Mouse (Mus musculus): ENCODE measurements around the gene Cygb.
A peak's percentile ranks its signal among the peaks of the same experiment; 100 is the strongest.

The Cygb gene

DNA sequence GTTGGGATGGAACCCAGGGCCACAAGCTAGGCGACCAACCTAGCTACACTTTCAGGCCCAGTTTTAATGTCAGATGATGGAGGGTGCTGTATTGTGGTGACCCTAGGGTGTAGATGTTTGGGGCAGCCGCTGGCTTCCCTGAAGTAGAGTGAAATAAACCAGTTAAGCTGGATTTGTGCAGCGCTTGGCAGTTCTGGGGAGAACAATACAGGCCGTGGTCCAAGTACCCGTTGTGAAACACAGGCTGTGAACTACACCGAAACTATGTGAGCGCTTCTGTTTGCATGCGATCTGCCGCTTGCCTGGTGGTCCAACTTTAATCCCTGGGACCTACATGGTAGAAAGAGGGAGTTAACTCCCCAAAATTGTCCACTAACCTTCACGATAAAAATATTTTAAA is 21.2 kb downstream of the Cygb start:
- no peak for DNase-seq

DNA sequence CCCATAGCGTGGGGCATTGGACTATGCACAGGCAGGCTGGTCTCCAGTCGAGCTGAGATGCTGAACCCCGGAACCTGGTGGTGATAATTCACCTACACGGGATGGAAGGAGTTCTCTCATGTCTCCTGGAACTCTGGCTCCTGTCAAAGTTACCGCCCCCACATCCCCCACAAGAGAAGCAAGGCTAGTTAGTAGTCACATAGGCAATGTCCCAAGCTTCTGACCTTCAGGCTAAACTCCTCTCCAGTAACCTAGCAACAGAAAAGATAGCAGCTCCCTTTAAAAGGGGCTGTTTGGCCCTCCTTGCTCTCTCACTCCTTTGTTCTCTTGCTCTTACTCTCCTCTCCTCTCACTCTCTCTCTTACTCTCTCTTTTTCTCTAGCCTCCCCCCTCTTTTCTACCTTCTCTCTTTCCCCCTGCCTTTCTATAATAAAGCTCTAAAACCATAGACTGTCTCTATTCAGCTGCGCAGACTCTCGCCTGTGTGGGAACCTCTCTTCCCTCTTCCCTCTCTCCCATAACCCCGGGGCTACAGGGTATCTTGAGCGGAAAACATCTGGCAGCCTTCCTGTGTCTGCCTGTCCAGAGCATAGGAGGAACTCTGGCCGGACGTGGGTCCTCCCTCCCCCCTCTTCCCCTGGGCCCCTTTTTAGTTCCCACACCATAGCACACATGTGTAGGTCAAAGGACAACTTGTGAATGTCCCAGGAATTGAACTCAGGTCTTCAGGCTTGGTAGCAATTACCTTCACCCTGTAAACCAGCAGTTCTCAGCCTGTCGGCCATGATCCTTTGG is 23.7 kb downstream of the Cygb start:
- no peak for DNase-seq

DNA sequence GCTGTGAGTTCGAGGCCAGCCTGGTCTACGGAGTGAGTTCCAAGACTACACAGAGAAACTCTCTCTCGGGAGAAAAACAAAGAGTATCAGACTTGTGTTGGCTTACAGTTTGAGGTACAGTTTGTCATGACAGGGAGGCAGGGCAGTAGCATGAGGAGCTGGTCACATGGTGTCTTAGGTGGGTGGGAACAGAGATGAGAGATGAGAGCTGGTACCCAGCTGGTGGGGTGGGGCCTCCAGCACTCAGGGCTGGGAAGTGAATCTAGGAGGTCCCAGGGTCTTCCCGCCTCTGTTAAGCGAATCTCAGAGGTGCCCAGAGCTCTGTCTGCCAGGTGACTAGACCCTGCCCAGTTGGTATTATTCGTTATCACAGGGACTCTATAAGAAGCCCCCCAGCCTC is 24.6 kb downstream of the Cygb start:
- DNase-seq, result no peak

DNA sequence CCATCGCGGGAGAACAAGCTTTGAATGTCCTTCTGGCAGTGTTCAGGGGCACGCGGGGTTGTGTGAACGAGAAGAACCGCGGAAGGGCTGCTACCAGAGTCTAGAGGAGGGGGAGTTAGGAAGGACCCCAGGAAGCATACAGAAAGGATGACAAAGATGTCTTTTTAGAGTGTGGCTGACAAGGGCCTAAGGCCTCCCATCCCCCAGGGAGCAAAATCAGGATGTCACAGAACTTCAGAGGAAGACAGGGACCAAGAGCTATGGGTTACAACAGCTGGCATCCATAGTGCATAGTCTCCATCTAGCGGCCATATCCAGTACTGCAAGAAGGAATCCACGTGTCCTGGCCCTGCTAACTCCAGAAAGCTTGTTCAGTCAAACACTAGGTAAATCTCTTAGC is 25.4 kb downstream of the Cygb start:
- peak; percentile 76 for DNase-seq

DNA sequence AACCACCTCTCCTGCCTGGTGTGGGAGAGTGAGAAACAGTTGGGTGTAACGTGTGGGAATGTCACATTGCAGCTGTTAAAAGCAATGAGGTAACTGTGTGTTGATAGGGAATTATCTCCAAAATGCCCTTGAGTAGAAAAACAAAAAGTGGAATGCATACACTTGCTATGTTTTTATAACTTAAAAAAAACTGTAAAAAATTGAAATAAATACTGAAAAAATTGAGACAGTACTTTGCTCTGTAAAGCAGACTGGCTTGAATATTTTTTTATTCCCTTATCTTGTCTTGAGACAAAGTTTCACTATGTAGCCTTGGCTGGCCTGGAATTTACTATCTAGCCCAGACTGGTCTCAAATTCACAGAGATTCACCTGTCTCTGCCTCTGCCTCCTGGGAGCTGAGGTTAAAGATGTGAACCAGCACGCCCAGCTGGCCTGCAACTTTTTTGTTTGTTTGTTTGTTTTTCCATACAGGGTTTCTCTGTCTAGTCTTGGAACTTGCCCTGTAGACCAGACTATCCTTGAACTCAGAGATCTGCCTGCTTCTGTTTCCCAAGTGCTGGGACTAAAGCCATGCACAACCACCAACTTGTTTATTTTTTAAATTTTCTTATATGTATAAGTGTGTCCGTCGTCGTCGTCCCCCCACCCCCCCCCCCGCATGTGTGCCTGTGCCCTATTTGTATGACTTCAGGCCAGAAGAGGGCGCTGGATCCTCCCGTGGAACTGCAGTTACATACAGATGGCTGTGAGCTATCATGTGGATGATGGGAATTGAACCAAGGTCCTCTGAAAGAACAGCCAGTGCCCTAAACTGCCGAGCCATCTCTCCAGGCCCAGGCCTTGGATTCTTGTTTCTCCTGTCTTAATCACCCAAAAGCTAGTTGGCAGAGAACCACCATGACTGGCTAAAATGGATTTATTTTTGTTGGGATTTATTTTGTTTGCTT is 26.8 kb downstream of the Cygb start:
- no peak for DNase-seq

DNA sequence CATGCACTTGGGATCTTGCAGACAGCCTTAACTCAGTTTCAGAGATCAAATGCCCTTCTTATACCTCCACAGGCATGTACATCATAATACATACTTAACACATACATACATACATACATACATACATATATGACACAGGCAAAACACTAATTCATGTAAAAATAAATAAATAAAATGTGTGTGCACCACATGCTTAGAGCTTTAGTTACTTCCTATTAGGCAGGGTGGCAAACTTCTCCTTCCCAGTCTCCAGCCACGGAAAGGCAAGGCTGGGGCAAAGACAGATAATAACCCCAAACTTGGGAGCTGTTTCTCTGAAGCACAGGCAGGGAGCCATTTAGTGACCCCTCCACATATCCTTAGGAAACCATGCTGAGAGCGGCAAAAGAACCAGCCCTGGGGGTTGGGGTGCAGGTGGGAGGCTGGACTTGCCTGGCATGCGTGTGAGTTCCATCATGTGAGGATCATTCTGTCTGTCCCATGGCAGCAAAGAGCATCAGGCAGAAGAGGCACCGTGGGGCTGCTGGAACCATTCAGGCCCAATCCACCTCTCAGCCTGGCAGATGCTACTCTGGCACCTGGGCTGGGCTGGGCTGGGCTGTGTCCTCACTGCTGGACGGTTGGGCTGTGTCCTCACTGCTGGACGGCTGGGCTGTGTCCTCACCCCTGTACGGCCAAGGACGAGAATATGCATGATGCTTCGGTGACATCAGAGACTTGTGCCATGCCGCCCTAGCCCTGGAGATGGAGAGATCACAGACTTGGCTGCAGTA is 27.6 kb downstream of the Cygb start, which contains the start of gene Rhbdf2:
Gene Rhbdf2 (minus strand): TSS at position 721 of the 773 bp plus-strand sequence.
- no peak for DNase-seq

DNA sequence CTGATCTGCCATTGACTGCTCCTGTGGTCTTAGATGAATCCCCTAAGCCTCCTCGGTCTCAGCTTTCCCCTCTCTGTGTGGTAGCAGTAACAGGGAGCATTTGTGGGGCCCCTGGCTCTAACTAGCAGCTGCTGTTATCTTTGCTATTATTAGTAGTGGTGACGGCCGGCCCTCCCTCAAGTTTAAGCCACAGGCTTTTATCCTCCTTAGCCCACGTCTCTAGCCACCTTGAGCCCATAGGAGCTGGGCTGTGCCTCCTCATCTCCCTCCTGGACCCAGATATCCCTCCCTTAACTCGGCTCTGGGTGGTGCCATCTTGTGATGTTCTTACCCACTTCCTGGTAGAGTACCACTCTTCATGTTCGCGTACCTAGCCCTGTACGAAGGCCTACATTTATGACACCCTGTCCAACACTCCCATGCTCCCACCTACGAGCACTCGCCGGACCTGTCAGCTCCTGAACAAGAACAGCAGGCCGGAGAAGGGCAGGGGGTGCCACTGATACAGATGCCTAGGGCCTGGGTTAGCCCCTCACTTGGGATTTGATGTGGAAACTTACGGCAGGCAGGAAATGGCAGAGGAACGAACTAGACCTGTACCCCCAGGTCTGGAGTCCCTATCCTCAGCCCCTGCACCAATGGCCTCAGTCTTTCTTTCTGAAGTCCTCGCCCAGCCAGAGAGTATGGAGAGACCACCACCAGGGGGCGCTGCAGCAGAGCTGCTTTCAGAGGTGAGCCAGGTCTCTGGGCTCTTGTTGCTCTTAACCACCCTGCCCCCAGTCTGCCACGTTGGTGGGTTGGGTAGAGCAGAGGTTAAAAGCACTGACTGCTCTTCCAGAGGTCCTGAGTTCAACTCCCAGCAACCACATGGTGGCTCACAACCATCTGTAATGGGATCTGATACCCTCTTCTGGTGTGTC is 28.8 kb downstream of the Cygb start:
- no peak for DNase-seq

DNA sequence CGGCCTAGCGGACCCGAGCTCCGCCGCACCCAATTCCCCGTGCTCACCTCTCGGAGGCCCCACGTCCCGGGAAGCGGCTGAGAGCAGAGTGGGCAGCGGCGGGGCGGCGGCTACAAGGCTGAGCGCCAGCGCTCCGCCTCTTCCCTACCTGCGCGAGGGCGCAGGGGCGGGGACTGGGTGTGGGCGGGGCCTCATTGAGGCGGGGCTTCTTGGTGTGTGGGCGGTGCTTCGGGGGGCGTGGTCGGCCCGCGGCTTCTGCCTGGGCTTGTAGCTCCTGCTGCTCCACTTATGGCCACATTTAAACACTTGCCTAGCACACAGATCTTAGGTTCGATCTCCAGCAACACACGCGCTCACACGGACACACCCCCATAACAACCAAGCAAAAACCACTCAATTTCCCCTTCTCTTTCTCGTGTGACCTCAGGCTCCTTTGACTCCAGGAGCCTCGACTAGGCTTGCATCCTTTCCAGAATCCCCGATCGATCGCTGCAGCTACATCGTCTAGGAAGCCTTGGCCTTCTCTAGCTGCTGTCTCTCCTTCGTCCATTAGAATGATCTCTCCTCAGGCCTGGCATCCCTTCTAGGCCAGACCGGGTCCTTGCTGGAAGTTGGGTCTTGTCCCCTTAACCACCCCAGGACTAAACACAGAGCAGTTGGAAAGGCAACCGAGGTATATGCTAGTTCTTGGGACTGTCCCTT is 29.8 kb downstream of the Cygb start:
- peak; percentile 89 for DNase-seq

DNA sequence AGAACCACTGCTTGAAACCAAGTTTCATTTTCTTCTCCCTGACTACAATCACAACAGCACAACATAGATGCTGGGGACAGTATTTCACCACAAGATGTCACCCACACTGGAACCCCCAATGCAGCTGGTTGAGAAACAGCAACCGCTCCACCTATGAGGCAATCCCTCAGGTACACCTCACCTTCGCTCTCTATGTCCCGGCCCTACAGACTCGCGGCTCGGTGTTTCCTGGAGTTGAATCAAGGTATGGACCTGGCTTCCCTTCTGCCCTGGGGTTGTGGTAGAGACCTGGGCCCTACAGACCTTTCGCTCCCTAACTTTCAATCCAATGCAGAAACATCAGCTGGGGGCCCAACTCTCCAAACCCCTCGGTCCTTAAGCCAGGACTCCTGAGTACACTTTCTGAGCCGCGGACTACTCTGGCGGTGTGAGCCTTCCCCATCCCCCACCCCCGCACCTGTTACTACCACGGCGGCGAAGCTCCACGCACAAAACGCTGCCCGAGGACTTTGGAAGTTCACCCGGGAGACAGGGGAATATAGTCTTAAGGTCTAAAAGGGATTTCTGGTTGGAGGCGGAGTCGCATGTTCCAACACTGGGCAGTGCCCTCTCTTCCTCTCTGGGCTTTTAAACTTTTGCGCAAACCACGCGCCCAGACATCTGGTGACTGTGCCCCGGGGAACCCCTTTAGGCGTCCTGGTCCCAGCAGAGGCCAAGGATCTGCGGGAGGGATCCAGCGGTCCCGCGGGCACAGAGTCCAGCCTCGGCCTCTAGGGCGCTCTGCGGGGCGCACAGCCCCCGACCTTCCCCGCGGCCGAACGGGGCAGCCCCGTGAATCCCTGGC is 30.6 kb downstream of the Cygb start:
- DNase-seq, result no peak

DNA sequence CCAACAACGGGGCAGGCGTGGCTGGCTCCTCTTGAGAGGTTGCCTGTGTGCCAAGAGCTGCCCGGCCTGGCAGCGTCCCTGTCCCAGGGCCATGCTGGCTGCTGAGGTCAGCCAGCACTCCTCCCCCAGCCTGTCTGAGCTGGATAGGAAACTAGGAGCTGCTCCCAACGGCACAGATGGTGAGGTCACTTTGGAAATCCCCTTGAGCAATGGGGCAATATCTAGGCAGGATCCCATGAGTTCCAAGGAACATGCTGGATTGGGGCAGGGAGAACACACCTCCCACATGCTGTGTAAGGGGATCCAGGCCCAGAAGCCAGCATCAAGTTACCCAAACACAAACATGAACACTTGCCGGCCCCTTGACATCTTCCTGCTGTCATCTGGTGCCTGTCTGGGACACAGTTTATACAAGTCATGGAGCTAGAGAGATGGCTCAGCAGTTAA is 32.8 kb downstream of the Cygb start:
- DNase-seq, result peak; percentile 84

DNA sequence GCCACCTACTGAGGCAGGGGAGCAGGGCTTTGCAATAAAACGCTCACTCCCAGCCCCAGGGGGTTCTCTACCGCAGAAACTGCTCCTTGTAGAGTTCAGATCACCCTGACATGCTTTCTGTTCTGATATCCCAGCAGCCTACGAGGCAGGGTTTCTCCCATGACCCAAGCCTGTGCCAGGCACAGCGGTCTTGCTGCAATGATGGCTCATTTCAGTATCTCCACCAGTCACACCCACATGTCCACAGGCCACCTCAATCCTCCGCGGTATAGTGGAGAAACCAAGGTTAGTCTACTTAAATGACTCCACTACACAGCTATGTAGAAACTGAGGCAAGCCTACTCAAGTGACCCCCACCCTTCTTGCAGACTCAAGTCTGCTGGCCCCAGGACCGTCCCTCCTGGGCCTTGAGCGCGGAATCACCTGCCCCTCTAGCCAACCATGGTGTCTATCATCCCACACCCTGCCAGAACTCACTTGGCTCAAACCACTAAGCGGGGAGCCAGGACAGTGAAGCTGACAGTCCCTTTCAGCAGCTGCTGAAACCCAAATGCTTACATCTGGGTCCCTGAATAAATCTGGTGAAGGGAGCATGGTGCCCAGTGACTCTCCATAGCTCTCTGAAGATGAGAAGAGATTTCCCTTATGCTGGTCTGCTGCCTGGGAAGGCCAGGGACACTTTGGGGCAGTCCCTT is 33.4 kb downstream of the Cygb start:
- DNase-seq, result no peak

DNA sequence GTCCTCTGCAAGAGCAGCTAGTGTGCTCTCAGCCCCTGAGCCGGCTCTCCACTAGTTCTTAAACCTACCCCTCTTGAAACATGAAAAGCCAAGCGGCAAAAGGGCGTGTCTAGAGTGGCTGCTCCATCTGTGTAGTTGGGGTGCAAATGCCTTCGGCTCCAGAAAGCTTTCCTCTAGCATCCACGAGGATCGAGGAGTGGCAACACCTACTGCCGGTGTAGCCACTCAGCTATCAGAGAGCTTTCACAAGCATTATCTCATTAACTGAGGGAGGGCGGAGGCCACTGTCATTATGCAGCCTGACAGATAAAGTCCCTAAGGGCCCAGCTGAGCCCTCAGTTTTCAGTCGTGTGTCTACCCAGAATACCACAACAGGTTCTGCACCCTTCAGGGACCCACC is 34.0 kb downstream of the Cygb start:
- DNase-seq, result no peak

DNA sequence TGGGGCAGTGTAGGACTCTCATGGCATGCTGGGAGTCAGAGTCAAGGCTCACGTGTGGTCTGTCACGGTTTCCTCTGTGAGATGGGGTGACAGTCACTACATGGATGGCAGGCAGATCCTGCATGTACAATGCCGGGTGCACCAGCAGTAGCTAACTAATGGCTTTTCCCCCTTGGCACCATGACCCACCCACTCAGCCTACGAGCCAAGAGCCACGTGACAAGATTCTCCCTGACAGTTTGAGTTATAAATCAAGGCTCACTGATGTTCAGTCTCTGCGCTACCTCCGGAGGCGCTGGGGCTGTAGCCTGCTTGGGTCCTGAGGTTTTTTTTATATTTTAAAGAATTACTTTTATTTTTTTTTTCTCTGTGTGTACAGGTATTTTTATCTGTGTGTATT is 34.6 kb downstream of the Cygb start:
- DNase-seq, result no peak

DNA sequence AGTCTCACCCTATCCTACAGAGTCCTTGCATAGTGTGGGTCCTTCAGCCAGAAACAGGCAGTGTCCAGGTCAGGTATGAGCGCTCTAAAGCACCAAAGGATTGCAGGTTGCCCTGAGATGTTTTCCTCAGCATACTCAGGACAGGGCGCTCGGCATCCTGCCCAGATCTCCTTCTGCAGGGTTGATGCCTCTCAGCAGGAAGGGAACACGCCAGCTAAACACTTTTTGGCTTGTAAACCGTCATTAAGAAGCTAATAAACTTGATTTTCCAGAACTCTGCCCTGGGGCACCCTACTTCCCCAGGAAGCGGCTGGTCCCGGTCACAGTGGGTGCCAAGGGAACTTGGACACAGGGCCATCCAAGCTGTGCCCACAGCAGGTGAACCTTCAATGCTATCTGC is 35.0 kb downstream of the Cygb start:
- DNase-seq, result peak; percentile 74

DNA sequence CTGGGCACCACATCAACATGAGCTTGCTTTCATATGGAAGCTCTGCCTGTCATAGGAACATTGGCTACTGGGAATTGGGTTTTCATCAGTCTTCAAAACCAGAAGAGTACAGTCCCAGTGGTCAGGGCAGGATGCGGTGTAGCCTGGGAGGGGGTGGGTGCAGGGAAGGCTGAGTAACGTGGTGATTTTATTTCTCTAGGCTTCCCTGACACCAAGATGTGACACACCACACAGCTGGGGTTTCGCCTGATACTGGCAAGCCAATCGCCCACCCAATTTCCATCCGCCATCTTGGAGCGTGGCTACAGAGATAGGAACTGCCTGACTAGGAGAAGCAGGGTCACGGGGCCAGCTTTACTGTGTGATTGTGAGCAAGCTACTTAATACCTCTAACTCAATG is 35.4 kb downstream of the Cygb start:
- no peak for DNase-seq

DNA sequence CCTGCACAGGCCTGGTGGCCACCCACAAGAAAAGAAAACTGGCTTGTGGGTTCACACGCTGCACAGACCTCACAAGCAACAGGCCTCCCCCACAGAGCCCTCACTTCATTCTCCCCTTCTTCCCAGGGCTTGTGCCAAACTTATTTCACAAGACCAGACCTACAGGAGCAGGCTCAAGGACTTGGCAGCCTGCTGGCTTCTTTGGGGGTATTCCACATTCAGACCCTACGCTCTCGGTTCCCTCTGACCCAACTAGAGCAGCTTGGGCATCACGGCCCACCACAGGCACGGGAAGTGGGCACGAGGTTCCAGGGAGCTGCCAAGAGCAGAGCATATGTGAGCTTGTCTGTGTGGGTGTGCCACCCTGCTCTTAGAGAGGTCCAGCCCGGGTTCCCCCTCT is 36.5 kb downstream of the Cygb start:
- DNase-seq, result no peak

DNA sequence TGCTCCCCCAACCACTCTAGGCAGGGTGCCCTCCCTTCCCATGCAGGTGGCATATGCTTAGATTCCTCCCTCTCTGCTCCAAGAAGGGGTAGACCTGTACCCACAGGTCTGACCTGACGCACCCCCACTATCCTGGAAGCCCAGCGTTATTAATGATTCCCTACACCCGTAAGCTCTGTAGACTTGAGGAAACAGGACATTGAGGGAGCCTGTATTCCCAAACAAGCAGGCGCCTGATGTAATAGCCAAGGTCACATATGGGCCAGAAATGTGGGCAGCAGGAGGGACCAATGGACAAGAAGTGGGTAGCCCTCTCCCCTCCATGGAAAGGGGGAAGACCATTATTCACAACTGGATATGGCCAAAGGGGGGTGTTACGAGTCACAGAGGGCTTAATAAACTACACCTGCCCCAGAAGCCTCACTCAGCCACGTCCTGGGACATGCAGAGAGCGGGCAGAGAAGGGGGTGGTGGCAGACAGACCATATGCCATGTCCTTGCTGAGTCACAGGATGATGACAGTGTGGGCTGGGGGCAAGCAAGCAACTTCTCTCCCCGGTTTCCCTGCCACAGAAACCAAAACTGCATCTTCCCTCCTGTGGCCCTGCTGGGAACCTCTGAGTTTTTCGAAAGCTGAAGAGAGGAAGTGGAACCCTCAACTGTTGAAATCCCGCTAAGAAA is 37.5 kb downstream of the Cygb start:
- DNase-seq, result no peak

DNA sequence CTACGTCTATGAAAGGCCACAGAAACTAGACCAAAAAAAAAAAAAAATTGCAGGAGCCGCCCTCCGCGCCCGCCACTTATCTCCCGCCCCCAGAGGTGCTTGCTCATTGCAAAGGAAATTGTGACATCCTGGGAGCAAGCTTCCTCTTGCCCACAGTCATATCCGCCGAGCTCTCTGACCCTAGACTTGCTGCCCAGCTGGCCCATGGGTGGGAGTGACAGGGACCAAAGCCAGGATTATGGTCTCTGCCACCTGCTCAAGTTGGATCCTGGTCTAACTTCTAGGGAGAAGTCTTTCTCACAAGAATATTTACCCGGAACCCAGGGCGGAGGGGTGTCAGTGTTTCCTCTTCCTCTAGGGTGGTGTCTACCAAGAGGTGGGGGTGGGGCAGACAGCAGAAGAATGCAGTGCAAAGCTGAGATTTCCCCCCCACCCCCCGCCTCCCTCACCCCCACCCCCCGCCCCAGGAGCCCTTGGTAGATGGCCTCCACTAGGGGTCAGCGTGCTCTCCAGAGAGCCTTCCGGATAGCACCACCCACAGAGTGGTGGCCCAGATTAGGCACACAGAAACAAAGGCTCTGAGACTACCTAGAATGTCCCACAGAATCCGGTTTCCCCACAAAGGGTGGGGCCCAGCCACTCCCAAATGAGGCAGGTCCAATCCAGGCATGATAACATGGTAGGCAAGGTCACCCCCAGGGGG is 38.2 kb downstream of the Cygb start:
- DNase-seq, result peak; percentile 53
